8 mouse cellular contexts compared by ENCODE assay signal in the genomic region with DNA sequence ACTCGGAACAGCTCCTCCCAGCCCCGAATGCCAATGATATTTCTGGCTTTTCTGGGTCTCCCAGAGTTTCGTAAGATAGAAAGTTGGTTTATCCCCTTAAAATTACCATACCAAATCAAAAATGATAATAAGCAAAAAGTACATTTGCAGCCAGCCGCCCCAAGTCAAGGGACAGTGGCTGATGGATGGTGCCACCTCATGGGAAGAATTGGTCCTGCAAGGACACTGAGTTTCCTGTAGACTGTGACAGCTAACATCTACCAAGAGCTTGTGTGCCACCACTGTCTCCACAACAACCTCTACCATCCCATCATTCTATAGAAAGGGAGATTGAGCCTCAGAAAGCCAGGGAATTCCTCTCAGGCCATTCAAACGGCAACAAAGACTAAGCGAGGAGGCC. TPM values are rescaled to one million over a fixed set of nuclear protein-coding genes. Genes with fewer than 3 reads are reported as not detected.
DNase-seq lines count a peak whose midpoint lies in the region; ATAC-seq and TF ChIP-seq lines count a peak whose summit lies in the region.
"Had no signal": no experiment of that assay in that cellular context is flagged by ENCODE, and none has a peak within 500 bp of the region (broad histone marks: within the 10 kb centered on the region; RNA-seq: fewer than 3 reads in every experiment).

No protein-coding gene starts in this region.

- H3K4me3 ChIP-seq in cerebellum, adult 2 months (replicated peaks; ENCODE audit: insufficient read depth, low read depth, low read length) = no peak overlapping the region
- H3K4me3 ChIP-seq: myocyte had no signal

- TF ChIP-seq POLR2A in cerebellum, adult 2 months (IDR thresholded peaks at IDR 0.05; ENCODE audit: borderline replicate concordance, insufficient read depth, low read length) = no peak

- no peaks in the 10 kb centered on the region for H3K27me3 ChIP-seq in cerebellum, adult 2 months (ENCODE audit: control insufficient read depth, insufficient read depth, low read length)

- no peaks in the 10 kb centered on the region for H3K4me1 ChIP-seq in cerebellum, adult 2 months (ENCODE audit: control insufficient read depth, insufficient read depth, low read length)

- WGBS in cerebellum, adult 2 months = 49% methylated on average over 6 of the region's 6 CpGs

- peak; percentile 52 for ATAC-seq in megakaryocyte progenitor cell, adult 5-6 weeks (replicated peaks; ENCODE audit: poor library complexity)

- TF ChIP-seq CTCF in cerebellum, adult 2 months (IDR thresholded peaks at IDR 0.05; ENCODE audit: borderline replicate concordance, insufficient read depth, low read depth, low read length) = peak; percentile 82

- H3K27ac ChIP-seq in cerebellum, adult 2 months (ENCODE audit: insufficient read depth, low read length) = no peak overlapping the region

- DNase-seq in layer of hippocampus, adult 11-12 months (ENCODE audit: low spot score) = peak; percentile 66
- no peak for DNase-seq in layer of hippocampus, postnatal 36 days
- peak; percentile 79 for DNase-seq in NIH3T3 (ENCODE audit: low read depth)
- DNase-seq in cerebellum, adult 2 months = peak; percentile 60 to 72
- DNase-seq in kidney, postnatal 25 days = peak; percentile 73 to 81
- DNase-seq in urinary bladder, postnatal 10 days (ENCODE audit: low spot score) = no peak

RNA-seq across cellular contexts. Expression of a gene that starts 2.4 kb away (rescaled TPM):
- 10 to 100 TPM; 52.5 to 52.8 TPM for total RNA-seq in layer of hippocampus, postnatal 36 days (2021)
- 303 and 370 TPM in 2 replicates for polyA plus RNA-seq in cerebellum, adult 2 months (2012; rRNA removed)
- 0.71 and 2.7 TPM in 2 replicates for total RNA-seq in megakaryocyte progenitor cell, adult 5-6 weeks (2015)
- total RNA-seq in megakaryocyte progenitor cell, adult 5-6 weeks (2017) = 2.8 and 4.4 TPM in 2 replicates

Comparison
In these comparisons a context has a peak if more than half of its experiments do, and no peak if none do; other contexts are left out.
1. DNase-seq: peak in layer of hippocampus, adult 11-12 months (single experiment), NIH3T3 (single experiment), cerebellum, adult 2 months (2 of 2) and kidney, postnatal 25 days (2 of 2); none in layer of hippocampus, postnatal 36 days (0 of 2) and urinary bladder, postnatal 10 days (single experiment).
2. RNA of a gene that starts 2.4 kb away (total RNA-seq): 52.5 to 52.8 TPM in layer of hippocampus, postnatal 36 days; 0.71 to 4.4 TPM in megakaryocyte progenitor cell, adult 5-6 weeks; every median in the first group is over 4 times any median in the second.